Mouse (Mus musculus) central nervous system, embryonic 18 days (tissue): Measurements from ENCODE around the gene Lipo1. TPM values are rescaled to one million over a fixed set of nuclear protein-coding genes. Genes with fewer than 3 reads are reported as not detected.

Source experiments
- polyA plus RNA-seq: library from polyadenylated mRNA; depleted of rRNA; stranded (reverse); fragments of >200 nt; gene quantifications from 2 replicates; pipeline ENCODE4 v1.2.3, GENCODE M21; 2012; rRNA removed

The Lipo1 gene
- polyA plus RNA-seq: not detected in 2 replicates

DNA sequence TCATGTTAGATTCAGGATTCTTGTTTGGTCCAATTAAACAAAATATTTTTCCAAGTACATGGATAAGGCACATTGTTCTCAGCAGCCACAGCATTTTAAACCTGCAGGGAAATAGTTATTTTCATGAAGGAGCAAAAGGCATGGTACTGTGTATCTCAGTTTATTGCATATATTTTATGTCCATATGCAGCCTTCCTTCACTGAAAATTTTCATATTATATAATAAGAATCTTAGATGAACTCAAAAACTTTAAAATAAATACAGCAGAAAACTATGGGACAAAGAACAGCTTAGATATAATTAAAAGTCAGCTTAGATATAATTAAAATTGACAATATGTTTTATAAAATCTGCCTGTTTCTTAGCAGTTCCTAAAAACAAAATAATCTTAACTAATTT lies at the start of gene Lipo1:
TSS of gene Lipo1 (minus strand) at position 101 of the 400 bp plus-strand sequence.

DNA sequence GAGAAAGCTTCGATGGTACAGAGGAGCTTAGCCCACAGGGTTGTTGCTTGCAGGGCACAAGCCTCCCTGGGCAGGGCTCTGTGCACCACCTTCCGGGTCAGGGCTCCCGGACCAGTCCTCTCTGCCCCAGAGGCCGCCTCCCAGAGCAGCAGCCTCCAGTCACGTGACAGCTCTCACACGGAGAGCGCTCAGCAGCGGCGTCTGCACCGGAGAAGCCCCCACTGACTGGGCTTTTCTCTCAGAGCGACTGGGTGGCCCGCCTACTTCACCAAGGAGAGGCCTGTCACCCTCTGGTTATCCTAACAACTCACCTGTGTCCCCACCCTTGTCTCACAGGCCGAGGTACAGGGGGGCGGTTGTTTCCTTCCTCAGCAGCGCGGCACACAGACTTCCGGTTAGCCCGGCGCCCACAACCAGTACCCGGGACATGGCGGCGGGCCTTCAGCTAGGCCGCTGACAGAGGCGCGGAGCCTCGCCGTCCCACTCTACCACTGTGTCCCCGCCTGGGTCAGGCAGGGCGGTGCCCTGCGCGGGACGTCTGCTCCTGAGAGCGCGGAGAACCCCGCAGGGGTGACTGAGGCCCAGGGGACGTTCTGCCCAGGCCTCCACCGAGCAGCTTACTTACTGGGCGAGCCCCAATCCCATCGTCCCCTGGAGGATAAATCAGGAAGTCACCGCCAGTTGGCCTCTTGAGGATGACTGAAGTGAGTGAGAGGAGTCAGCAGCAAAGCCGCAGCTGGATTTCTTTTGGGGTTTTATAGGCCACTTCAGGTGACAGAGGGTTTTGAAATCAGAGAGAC lies 25.8 kb downstream of the Lipo1 start, which contains the start of gene Lipo3:
TSS of gene Lipo3 (minus strand) at position 665 of the 800 bp plus-strand sequence.

DNA sequence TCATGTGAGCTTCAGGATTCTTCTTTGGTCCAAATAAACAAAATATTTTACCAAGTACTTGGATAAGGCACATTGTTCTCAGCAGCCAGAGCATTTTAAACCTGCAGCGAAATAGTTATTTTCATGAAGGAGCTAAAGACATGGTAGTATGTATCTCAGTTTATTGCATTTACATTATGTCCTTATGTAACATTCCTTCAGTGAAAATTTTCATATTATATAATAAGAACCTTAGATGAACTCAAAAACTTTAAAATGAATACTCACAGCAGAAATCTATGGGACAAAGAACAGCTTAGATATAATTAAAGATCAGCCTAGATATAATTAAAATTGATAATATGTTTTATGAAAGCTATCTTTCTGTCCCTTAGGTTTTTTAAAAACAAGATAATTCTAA lies 36.0 kb downstream of the Lipo1 start, which contains the start of gene Lipo2:
TSS of gene Lipo2 (minus strand) at position 101 of the 400 bp plus-strand sequence.

Other genes with a start within 250 kb of the Lipo1 start
- gene Gm8978, start 162.2 kb downstream of the Lipo1 start, polyA plus RNA-seq: not detected in 2 replicates
- gene Lipo2, start 36.1 kb downstream of the Lipo1 start, polyA plus RNA-seq: 0.38 and 0.55 TPM in 2 replicates
- 7.9 and 8.9 TPM in 2 replicates for gene Lipo3, start 25.5 kb downstream of the Lipo1 start, polyA plus RNA-seq
- not detected in 2 replicates for gene Lipf, start 173.7 kb upstream of the Lipo1 start, polyA plus RNA-seq
- gene Lipk, start 220.8 kb upstream of the Lipo1 start, polyA plus RNA-seq: not detected in 2 replicates